Mouse (Mus musculus): ENCODE measurements around the gene Ing2. TPM values are rescaled to one million over a fixed set of nuclear protein-coding genes. Genes with fewer than 3 reads are reported as not detected.

Gene Ing2
- polyA plus RNA-seq, 1 experiment = 5.4 TPM

GRCm38 (mm10) chr8:47654406-47654805 lies 20.9 kb downstream of the Ing2 start:
- peaks cover 13% of the 10 kb centered on the region for H3K36me3 ChIP-seq (replicated peaks; ENCODE audit: low read length)

GRCm38 (mm10) chr8:47652737-47653076 lies 22.6 kb downstream of the Ing2 start:
- Histone ChIP-seq H3K4me1 (peaks cover 11% of the 10 kb centered on the region; the same call in 1 of the 2 replicates), H3K36me3 (replicated peaks; ENCODE audit: low read length) (peaks cover 1% of the 10 kb centered on the region), H3K27me3 (replicated peaks) (no peaks in the 10 kb centered on the region), H3K9me3 (peaks cover 14% of the 10 kb centered on the region), H3K4me3 (replicated peaks) (no peak overlapping the region)
- no peak for TF ChIP-seq FLI1 (IDR thresholded peaks at IDR 0.05; ENCODE audit: low read length)
- TF ChIP-seq GATA1 (IDR thresholded peaks at IDR 0.05; ENCODE audit: borderline replicate concordance, low read length) = no peak

More at GRCm38 (mm10) chr8:47654406-47654805, 20.9 kb downstream of the Ing2 start:
- Histone ChIP-seq H3K27me3 (replicated peaks) (no peaks in the 10 kb centered on the region), H3K9me3 (peaks cover 5% of the 10 kb centered on the region), H3K4me1 (peaks cover 11% of the 10 kb centered on the region; the same call in 1 of the 2 replicates), H3K4me3 (replicated peaks) (no peak overlapping the region)
- TF ChIP-seq FLI1 (IDR thresholded peaks at IDR 0.05; ENCODE audit: low read length) (no peak), GATA1 (IDR thresholded peaks at IDR 0.05; ENCODE audit: borderline replicate concordance, low read length) (no peak)

GRCm38 (mm10) chr8:47651913-47652736 lies 23.2 kb downstream of the Ing2 start:
- peaks cover 18% of the 10 kb centered on the region for H3K9me3 ChIP-seq
- no peaks in the 10 kb centered on the region for H3K36me3 ChIP-seq (replicated peaks; ENCODE audit: low read length)
- TF ChIP-seq GATA1 (IDR thresholded peaks at IDR 0.05; ENCODE audit: borderline replicate concordance, low read length) = no peak
- no peak for TF ChIP-seq FLI1 (IDR thresholded peaks at IDR 0.05; ENCODE audit: low read length)
- H3K27me3 ChIP-seq (replicated peaks) = no peaks in the 10 kb centered on the region
- H3K4me3 ChIP-seq (replicated peaks) = no peak overlapping the region
- H3K4me1 ChIP-seq = peaks cover 11% of the 10 kb centered on the region; the same call in 1 of the 2 replicates

- H3K4me3 ChIP-seq (replicated peaks) = no peak overlapping the region
- H3K36me3 ChIP-seq (replicated peaks; ENCODE audit: low read length) = no peaks in the 10 kb centered on the region
- TF ChIP-seq FLI1 (IDR thresholded peaks at IDR 0.05; ENCODE audit: low read length) = no peak
- no peak for TF ChIP-seq GATA1 (IDR thresholded peaks at IDR 0.05; ENCODE audit: borderline replicate concordance, low read length)
- no peaks in the 10 kb centered on the region for H3K27me3 ChIP-seq (replicated peaks)
- H3K9me3 ChIP-seq = peaks cover 26% of the 10 kb centered on the region
- H3K4me1 ChIP-seq = peaks cover 6% of the 10 kb centered on the region; the same call in 1 of the 2 replicates
These were observed 24.5 kb downstream of the Ing2 start for GRCm38 (mm10) chr8:47650853-47651252.

GRCm38 (mm10) chr8:47649551-47649950 lies 25.8 kb downstream of the Ing2 start:
- no peaks in the 10 kb centered on the region for H3K27me3 ChIP-seq (replicated peaks)
- H3K4me3 ChIP-seq (replicated peaks) = no peak overlapping the region
- H3K9me3 ChIP-seq = peaks cover 32% of the 10 kb centered on the region
- no peaks in the 10 kb centered on the region for H3K36me3 ChIP-seq (replicated peaks; ENCODE audit: low read length)
- no peaks in the 10 kb centered on the region for H3K4me1 ChIP-seq
- TF ChIP-seq GATA1 (IDR thresholded peaks at IDR 0.05; ENCODE audit: borderline replicate concordance, low read length) = no peak
- TF ChIP-seq FLI1 (IDR thresholded peaks at IDR 0.05; ENCODE audit: low read length) = no peak

GRCm38 (mm10) chr8:47642514-47643064 lies 32.8 kb downstream of the Ing2 start:
- Histone ChIP-seq H3K27me3 (replicated peaks) (peaks cover under 1% of the 10 kb centered on the region), H3K4me3 (replicated peaks) (no peak overlapping the region), H3K36me3 (replicated peaks; ENCODE audit: low read length) (no peaks in the 10 kb centered on the region), H3K9me3 (peaks cover 58% of the 10 kb centered on the region), H3K4me1 (peaks cover 6% of the 10 kb centered on the region; the same call in 1 of the 2 replicates)
- TF ChIP-seq FLI1 (IDR thresholded peaks at IDR 0.05; ENCODE audit: low read length) = no peak
- TF ChIP-seq GATA1 (IDR thresholded peaks at IDR 0.05; ENCODE audit: borderline replicate concordance, low read length) = no peak

GRCm38 (mm10) chr8:47637152-47637551 lies 38.2 kb downstream of the Ing2 start:
- Histone ChIP-seq H3K4me3 (replicated peaks) (no peak overlapping the region), H3K27me3 (replicated peaks) (peaks cover 3% of the 10 kb centered on the region), H3K4me1 (peaks cover 6% of the 10 kb centered on the region; the same call in 1 of the 2 replicates), H3K36me3 (replicated peaks; ENCODE audit: low read length) (no peaks in the 10 kb centered on the region), H3K9me3 (peaks cover 28% of the 10 kb centered on the region)
- TF ChIP-seq GATA1 (IDR thresholded peaks at IDR 0.05; ENCODE audit: borderline replicate concordance, low read length) (no peak), FLI1 (IDR thresholded peaks at IDR 0.05; ENCODE audit: low read length) (no peak)

GRCm38 (mm10) chr8:47636032-47636431 lies 39.3 kb downstream of the Ing2 start:
- H3K4me1 ChIP-seq = peaks cover 6% of the 10 kb centered on the region; the same call in 1 of the 2 replicates
- peaks cover 3% of the 10 kb centered on the region for H3K27me3 ChIP-seq (replicated peaks)
- H3K36me3 ChIP-seq (replicated peaks; ENCODE audit: low read length) = no peaks in the 10 kb centered on the region
- TF ChIP-seq GATA1 (IDR thresholded peaks at IDR 0.05; ENCODE audit: borderline replicate concordance, low read length) = no peak
- no peak for TF ChIP-seq FLI1 (IDR thresholded peaks at IDR 0.05; ENCODE audit: low read length)
- H3K4me3 ChIP-seq (replicated peaks) = no peak overlapping the region
- peaks cover 24% of the 10 kb centered on the region for H3K9me3 ChIP-seq

- H3K36me3 ChIP-seq (replicated peaks; ENCODE audit: low read length) = no peaks in the 10 kb centered on the region
- H3K9me3 ChIP-seq = peaks cover 25% of the 10 kb centered on the region
- no peak for TF ChIP-seq FLI1 (IDR thresholded peaks at IDR 0.05; ENCODE audit: low read length)
- TF ChIP-seq GATA1 (IDR thresholded peaks at IDR 0.05; ENCODE audit: borderline replicate concordance, low read length) = no peak
- peaks cover 3% of the 10 kb centered on the region for H3K27me3 ChIP-seq (replicated peaks)
- H3K4me3 ChIP-seq (replicated peaks) = no peak overlapping the region
- peaks cover 6% of the 10 kb centered on the region; the same call in 1 of the 2 replicates for H3K4me1 ChIP-seq
These were observed 40.5 kb downstream of the Ing2 start for GRCm38 (mm10) chr8:47634791-47635341.

GRCm38 (mm10) chr8:47621144-47621543 lies 54.2 kb downstream of the Ing2 start:
- Histone ChIP-seq H3K27me3 (replicated peaks) (no peaks in the 10 kb centered on the region), H3K4me3 (replicated peaks) (no peak overlapping the region), H3K9me3 (peaks cover 22% of the 10 kb centered on the region), H3K36me3 (replicated peaks; ENCODE audit: low read length) (no peaks in the 10 kb centered on the region), H3K4me1 (no peaks in the 10 kb centered on the region)
- no peak for TF ChIP-seq GATA1 (IDR thresholded peaks at IDR 0.05; ENCODE audit: borderline replicate concordance, low read length)
- TF ChIP-seq FLI1 (IDR thresholded peaks at IDR 0.05; ENCODE audit: low read length) = no peak

Other genes with a start within 250 kb of the Ing2 start
- not detected in 2 replicates for gene Stox2, start 229.2 kb downstream of the Ing2 start, polyA plus RNA-seq (2012; ENCODE audit: insufficient read depth, low replicate concordance)
- 2.3 and 3.4 TPM in 2 replicates for gene Trappc11, start 142.1 kb downstream of the Ing2 start, polyA plus RNA-seq (2012; ENCODE audit: insufficient read depth, low replicate concordance)
- 10.9 and 12.3 TPM in 2 replicates for gene Rwdd4a, start 141.9 kb downstream of the Ing2 start, polyA plus RNA-seq (2012; ENCODE audit: insufficient read depth, low replicate concordance)
- gene Cdkn2aip, start 38.4 kb upstream of the Ing2 start, polyA plus RNA-seq (2012; ENCODE audit: insufficient read depth, low replicate concordance) = 4.5 and 5.9 TPM in 2 replicates
- not detected in 2 replicates for gene Cldn24, start 146.6 kb upstream of the Ing2 start, polyA plus RNA-seq (2012; ENCODE audit: insufficient read depth, low replicate concordance)
- not detected in 2 replicates for gene Cldn22, start 148.9 kb upstream of the Ing2 start, polyA plus RNA-seq (2012; ENCODE audit: insufficient read depth, low replicate concordance)

Measured in megakaryocyte, embryonic 14.5 days (primary cell).